Mouse (Mus musculus): ENCODE results near the gene Smoc1. TPM values are rescaled to one million over a fixed set of nuclear protein-coding genes. Genes with fewer than 3 reads are reported as not detected.
A peak's percentile ranks its signal among the peaks of the same experiment; 100 is the strongest.

Gene Smoc1
- 41.7 and 46.1 TPM in 2 replicates for polyA plus RNA-seq (2012; rRNA removed)

DNA sequence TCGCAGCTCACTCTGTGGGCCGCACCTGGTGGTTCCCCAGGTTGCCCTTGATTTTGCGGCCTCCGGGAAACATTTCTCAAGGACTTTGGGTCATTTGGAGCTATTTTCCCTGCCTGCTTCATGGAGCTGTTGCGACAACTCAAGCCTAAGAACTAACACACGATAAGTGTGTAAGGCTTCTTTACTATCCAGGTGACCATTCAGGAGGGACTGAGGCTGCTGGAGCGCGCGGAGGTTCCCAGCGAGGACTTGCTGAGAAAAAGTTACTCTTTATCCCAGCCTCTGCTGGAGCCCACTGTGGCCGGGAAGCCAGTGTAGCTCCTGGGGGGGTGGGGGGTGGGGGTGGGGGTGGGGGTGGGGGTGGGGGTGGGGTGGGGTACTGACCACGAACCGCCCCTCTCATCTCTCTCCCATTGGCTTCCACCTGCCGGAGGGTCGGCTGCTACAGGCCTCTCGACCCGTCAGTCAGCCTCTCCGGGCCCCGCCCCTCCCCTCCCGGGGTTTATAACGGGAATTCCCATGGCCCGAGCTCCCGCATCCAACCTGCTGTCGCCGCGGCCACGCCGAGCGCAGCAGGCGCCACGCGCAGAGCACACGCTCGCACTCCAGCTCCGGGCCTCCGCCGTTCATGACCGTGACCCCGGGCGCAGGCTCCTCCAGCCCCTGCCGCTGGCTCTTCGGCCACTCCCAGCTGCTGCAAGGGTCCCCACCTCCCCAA lies at the start of gene Smoc1:
Gene Smoc1, plus strand, starts transcription at position 532 of the 718 bp plus-strand sequence.
- Histone ChIP-seq H3K4me3 (ENCODE audit: control insufficient read depth, insufficient read depth, low read length) (peak within 1 kb of the TSS; percentile 66), H3K36me3 (ENCODE audit: control insufficient read depth, insufficient read depth, low read length) (no peaks in the 10 kb centered on the region)

DNA sequence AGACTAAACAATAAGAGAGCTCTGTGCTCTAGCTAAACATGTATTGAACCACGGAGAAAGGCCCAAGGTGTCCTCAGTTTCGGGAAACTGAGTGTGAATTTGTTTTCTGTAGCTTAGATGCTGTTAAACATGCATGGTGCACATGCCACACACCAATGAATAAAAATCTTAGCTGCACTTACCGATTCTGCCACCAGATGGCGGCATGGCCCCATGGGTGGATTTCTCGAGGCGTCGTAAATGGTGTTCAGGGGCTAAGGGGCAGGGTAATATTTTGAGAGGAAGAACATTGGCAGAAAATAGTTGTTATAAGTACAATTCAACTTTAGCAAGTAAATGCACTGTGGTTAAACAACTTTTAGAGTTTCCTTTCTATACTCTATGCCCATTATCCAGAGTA lies 44.3 kb upstream of the Smoc1 start:
- Histone ChIP-seq H3K4me3 (ENCODE audit: control insufficient read depth, insufficient read depth, low read length) (no peak overlapping the region), H3K4me1 (replicated peaks; ENCODE audit: control insufficient read depth, insufficient read depth, low read length) (no peaks in the 10 kb centered on the region), H3K27ac (ENCODE audit: control insufficient read depth, insufficient read depth, low read length) (no peak overlapping the region), H3K36me3 (ENCODE audit: control insufficient read depth, insufficient read depth, low read length) (no peaks in the 10 kb centered on the region), H3K27me3 (ENCODE audit: control insufficient read depth, insufficient read depth, low read length) (no peaks in the 10 kb centered on the region)
- TF ChIP-seq CTCF (IDR thresholded peaks at IDR 0.05; ENCODE audit: borderline replicate concordance, control insufficient read depth, extremely low read depth, insufficient read depth, low read length, poor library complexity) (peak; percentile 69; the same call in 1 of the 2 replicates), POLR2A (IDR thresholded peaks at IDR 0.05; ENCODE audit: control insufficient read depth, extremely low read depth, insufficient read depth, low read length, poor library complexity) (no peak)
- WGBS = under 1% methylated on average over 7 of the region's 7 CpGs
- DNase-seq = peak; percentile 84

More for the DNA sequence above, at the start of gene Smoc1:
- H3K27me3 ChIP-seq (ENCODE audit: control insufficient read depth, insufficient read depth, low read length) = no peaks in the 10 kb centered on the region; the same call in 1 of the 2 replicates
- no peak; the same call in 1 of the 2 replicates for TF ChIP-seq CTCF (IDR thresholded peaks at IDR 0.05; ENCODE audit: borderline replicate concordance, control insufficient read depth, extremely low read depth, insufficient read depth, low read length, poor library complexity)
- no peak for TF ChIP-seq POLR2A (IDR thresholded peaks at IDR 0.05; ENCODE audit: control insufficient read depth, extremely low read depth, insufficient read depth, low read length, poor library complexity)
- H3K27ac ChIP-seq (ENCODE audit: control insufficient read depth, insufficient read depth, low read length) = peak within 1 kb of the TSS; percentile 29; the same call in 1 of the 2 replicates
- 18% methylated on average over 40 of the region's 42 CpGs for WGBS
- DNase-seq = peak; percentile 63
- peaks cover 5% of the 10 kb centered on the region for H3K4me1 ChIP-seq (replicated peaks; ENCODE audit: control insufficient read depth, insufficient read depth, low read length)

DNA sequence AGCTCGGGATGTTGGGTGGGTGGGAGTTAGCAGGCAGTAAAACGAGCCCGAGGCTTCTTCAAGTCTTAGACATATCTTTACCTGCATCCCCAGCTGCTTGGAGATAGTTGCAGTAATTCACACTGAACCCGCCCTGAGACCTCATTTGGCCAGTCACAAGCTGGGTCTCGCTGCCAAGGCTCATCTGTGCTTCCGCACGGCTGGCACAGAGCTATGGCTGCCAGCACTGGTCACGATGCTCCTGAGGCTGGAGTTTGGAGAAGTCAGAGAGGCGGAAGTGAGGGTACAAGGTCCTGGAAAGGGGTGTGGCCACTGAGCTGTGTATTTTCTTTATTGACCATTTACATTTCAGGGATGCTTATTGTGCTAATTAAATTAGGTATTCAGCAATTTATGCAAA lies 42.9 kb upstream of the Smoc1 start:
- DNase-seq = no peak
- Histone ChIP-seq H3K4me3 (ENCODE audit: control insufficient read depth, insufficient read depth, low read length) (no peak overlapping the region), H3K36me3 (ENCODE audit: control insufficient read depth, insufficient read depth, low read length) (no peaks in the 10 kb centered on the region), H3K27me3 (ENCODE audit: control insufficient read depth, insufficient read depth, low read length) (no peaks in the 10 kb centered on the region), H3K4me1 (replicated peaks; ENCODE audit: control insufficient read depth, insufficient read depth, low read length) (no peaks in the 10 kb centered on the region), H3K27ac (ENCODE audit: control insufficient read depth, insufficient read depth, low read length) (no peak overlapping the region)
- 73% methylated on average over 9 of the region's 9 CpGs for WGBS
- TF ChIP-seq CTCF (IDR thresholded peaks at IDR 0.05; ENCODE audit: borderline replicate concordance, control insufficient read depth, extremely low read depth, insufficient read depth, low read length, poor library complexity) (no peak), POLR2A (IDR thresholded peaks at IDR 0.05; ENCODE audit: control insufficient read depth, extremely low read depth, insufficient read depth, low read length, poor library complexity) (no peak)

DNA sequence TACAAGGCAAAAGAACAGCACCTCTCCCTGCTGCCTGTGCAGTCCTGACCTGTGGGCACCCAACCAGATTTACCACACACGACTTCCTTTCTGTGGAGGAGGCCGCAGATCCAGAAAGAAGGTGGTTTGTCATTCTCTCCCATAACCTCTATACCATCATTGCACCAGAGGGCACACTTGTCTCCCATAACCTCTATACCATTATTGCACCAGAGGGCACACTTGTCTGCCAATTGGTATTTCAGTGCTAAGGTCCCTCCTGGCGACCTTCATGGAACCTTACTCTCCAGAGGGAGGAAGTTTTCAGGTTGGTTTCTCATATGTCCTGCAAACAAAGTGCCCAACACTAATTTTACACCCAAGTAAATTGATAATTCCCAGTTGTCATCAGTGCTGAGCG lies 40.0 kb upstream of the Smoc1 start:
- Histone ChIP-seq H3K36me3 (ENCODE audit: control insufficient read depth, insufficient read depth, low read length) (no peaks in the 10 kb centered on the region), H3K4me1 (replicated peaks; ENCODE audit: control insufficient read depth, insufficient read depth, low read length) (peaks cover 10% of the 10 kb centered on the region), H3K27ac (ENCODE audit: control insufficient read depth, insufficient read depth, low read length) (no peak overlapping the region), H3K27me3 (ENCODE audit: control insufficient read depth, insufficient read depth, low read length) (no peaks in the 10 kb centered on the region), H3K4me3 (ENCODE audit: control insufficient read depth, insufficient read depth, low read length) (no peak overlapping the region)
- TF ChIP-seq POLR2A (IDR thresholded peaks at IDR 0.05; ENCODE audit: control insufficient read depth, extremely low read depth, insufficient read depth, low read length, poor library complexity) = no peak
- TF ChIP-seq CTCF (IDR thresholded peaks at IDR 0.05; ENCODE audit: borderline replicate concordance, control insufficient read depth, extremely low read depth, insufficient read depth, low read length, poor library complexity) = no peak
- 48% methylated on average over 4 of the region's 4 CpGs for WGBS
- DNase-seq = no peak

DNA sequence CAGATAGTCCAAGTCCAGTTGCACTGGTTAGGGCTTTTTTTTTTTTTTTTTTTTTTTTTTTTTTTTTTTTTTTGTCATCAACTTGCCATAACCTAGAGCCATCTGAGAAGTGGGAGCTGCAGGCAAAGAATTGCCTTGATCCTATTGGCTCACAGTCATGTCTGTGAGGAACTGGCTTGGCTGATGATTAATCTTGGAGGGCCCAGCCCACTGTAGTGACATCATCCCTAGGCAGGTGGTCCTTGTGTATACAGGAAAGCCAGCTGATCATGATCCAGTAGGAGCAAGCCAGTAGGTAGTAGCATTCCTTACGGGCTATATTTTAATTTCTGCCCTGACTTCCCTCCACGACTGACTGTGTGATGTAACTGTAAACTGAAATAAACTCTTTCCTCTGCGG lies 38.3 kb upstream of the Smoc1 start:
- Histone ChIP-seq H3K4me1 (replicated peaks; ENCODE audit: control insufficient read depth, insufficient read depth, low read length) (peaks cover 23% of the 10 kb centered on the region), H3K27me3 (ENCODE audit: control insufficient read depth, insufficient read depth, low read length) (no peaks in the 10 kb centered on the region), H3K36me3 (ENCODE audit: control insufficient read depth, insufficient read depth, low read length) (no peaks in the 10 kb centered on the region), H3K27ac (ENCODE audit: control insufficient read depth, insufficient read depth, low read length) (no peak overlapping the region), H3K4me3 (ENCODE audit: control insufficient read depth, insufficient read depth, low read length) (no peak overlapping the region)
- no peak for TF ChIP-seq POLR2A (IDR thresholded peaks at IDR 0.05; ENCODE audit: control insufficient read depth, extremely low read depth, insufficient read depth, low read length, poor library complexity)
- no peak for TF ChIP-seq CTCF (IDR thresholded peaks at IDR 0.05; ENCODE audit: borderline replicate concordance, control insufficient read depth, extremely low read depth, insufficient read depth, low read length, poor library complexity)
- 96% methylated on average over 3 of the region's 3 CpGs for WGBS
- DNase-seq = no peak

DNA sequence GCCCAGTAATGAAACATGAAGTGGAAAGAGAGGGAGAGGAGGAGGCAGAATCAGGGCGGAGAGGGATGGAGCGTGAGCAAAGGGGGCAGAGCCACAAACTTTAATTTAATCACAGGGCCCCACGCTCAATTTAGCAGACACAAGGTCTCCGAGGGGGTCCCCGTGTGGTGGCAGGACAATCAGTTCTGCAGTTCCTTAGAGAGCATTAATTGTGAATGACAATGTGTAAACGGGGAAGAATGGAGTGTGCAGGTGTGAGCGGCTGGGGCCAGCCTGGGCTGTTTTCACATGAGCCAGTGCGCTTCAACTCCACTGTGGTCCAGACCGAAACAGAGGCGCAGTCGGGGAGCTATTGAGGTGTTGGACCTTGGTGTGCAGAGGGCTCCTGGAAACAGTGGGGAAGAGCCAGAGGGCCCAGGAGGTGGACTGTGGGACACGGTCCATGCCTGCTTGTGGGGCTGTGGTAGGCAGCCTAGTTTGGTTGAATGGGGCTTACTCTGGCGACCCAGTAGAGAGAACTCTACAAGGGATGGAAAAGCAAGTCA lies 35.6 kb upstream of the Smoc1 start:
- Histone ChIP-seq H3K4me3 (ENCODE audit: control insufficient read depth, insufficient read depth, low read length) (no peak overlapping the region), H3K36me3 (ENCODE audit: control insufficient read depth, insufficient read depth, low read length) (no peaks in the 10 kb centered on the region), H3K27me3 (ENCODE audit: control insufficient read depth, insufficient read depth, low read length) (no peaks in the 10 kb centered on the region), H3K27ac (ENCODE audit: control insufficient read depth, insufficient read depth, low read length) (no peak overlapping the region), H3K4me1 (replicated peaks; ENCODE audit: control insufficient read depth, insufficient read depth, low read length) (peaks cover 39% of the 10 kb centered on the region)
- 94% methylated on average over 13 of the region's 13 CpGs for WGBS
- no peak for DNase-seq
- TF ChIP-seq CTCF (IDR thresholded peaks at IDR 0.05; ENCODE audit: borderline replicate concordance, control insufficient read depth, extremely low read depth, insufficient read depth, low read length, poor library complexity) = no peak
- TF ChIP-seq POLR2A (IDR thresholded peaks at IDR 0.05; ENCODE audit: control insufficient read depth, extremely low read depth, insufficient read depth, low read length, poor library complexity) = no peak

All from thymus, adult 2 months (tissue).